Mouse (Mus musculus) left cerebral cortex, postnatal 25 days (tissue): Measurements from ENCODE around the gene Cabp4. TPM values are rescaled to one million over a fixed set of nuclear protein-coding genes. Genes with fewer than 3 reads are reported as not detected.
A peak's percentile ranks its signal among the peaks of the same experiment; 100 is the strongest.
"Not testable (repeated sequence)": the region's sequence is repeated elsewhere in the genome, so short reads cannot be mapped to it uniquely, and the experiment has no call there.

ENCODE experiments used
- DNase-seq, 2 experiments: peaks; one replicate each; pipeline ENCODE4 v3.0.0; 2022; ENCODE audit warnings: low spot score in 2 of 2, mixed read lengths in 1 of 2
- intact Hi-C: fragments of 180-260 bp; cut with DNase I; formaldehyde crosslinking; loops from one replicate; pipeline ENCODE4 v1.15.1; 2025
- total RNA-seq, 2 experiments: library from RNA; stranded (reverse); gene quantifications; 2 replicates each; pipeline ENCODE4 v1.2.3; 2021

The Cabp4 gene
- total RNA-seq, 2 experiments from 2014 or later, result not detected

GRCm38 (mm10) chr19:4149764-4150461, 6.1 kb upstream of the Cabp4 start:
- intact Hi-C loops, result no loop called here
- no peak for DNase-seq

GRCm38 (mm10) chr19:4149283-4149682, 5.5 kb upstream of the Cabp4 start:
- intact Hi-C loops, result no loop called here
- no peak for DNase-seq

- no peak for DNase-seq
- intact Hi-C loops, result no loop called here
These were observed 5.0 kb upstream of the Cabp4 start for GRCm38 (mm10) chr19:4148819-4149218.

GRCm38 (mm10) chr19:4148491-4148806, 4.6 kb upstream of the Cabp4 start, which contains the start of gene Coro1b:
Gene Coro1b (plus strand): TSS chr19:4148619.
- peak; percentile 92 to 96 for DNase-seq
- intact Hi-C loops, result no loop called here

GRCm38 (mm10) chr19:4147782-4148490, 4.1 kb upstream of the Cabp4 start:
- intact Hi-C loops, result loop anchor here (2.0 kb wide), 1 partner anchor 17 kb away; no protein-coding TSS in a partner anchor
- no peak for DNase-seq

- no peak for DNase-seq
- intact Hi-C loops, result loop anchor here (2.0 kb wide), 1 partner anchor 16 kb away; no protein-coding TSS in a partner anchor
These were observed 3.2 kb upstream of the Cabp4 start for GRCm38 (mm10) chr19:4147022-4147405.

- intact Hi-C loops, result loop anchor here (2.0 kb wide), 1 partner anchor 16 kb away; no protein-coding TSS in a partner anchor
- no peak for DNase-seq
These were observed 2.7 kb upstream of the Cabp4 start for GRCm38 (mm10) chr19:4146366-4147021.

GRCm38 (mm10) chr19:4145936-4146335, 2.1 kb upstream of the Cabp4 start:
- intact Hi-C loops, result loop anchor here (2.0 kb wide), 1 partner anchor 15 kb away; no protein-coding TSS in a partner anchor
- no peak for DNase-seq

GRCm38 (mm10) chr19:4144550-4145498, 991 bp upstream of the Cabp4 start:
- intact Hi-C loops, result no loop called here
- no peak for DNase-seq

GRCm38 (mm10) chr19:4142416-4143173, 1.2 kb downstream of the Cabp4 start:
- DNase-seq, result no peak
- intact Hi-C loops, result no loop called here

- no peak for DNase-seq
- intact Hi-C loops, result no loop called here
These were observed 3.7 kb downstream of the Cabp4 start for GRCm38 (mm10) chr19:4140147-4140546.

- intact Hi-C loops, result no loop called here
These were observed 4.4 kb downstream of the Cabp4 start, which contains the start of gene Gpr152 for GRCm38 (mm10) chr19:4139446-4139845. Gene Gpr152 (plus strand): TSS chr19:4139787.

GRCm38 (mm10) chr19:4137913-4138312, 5.9 kb downstream of the Cabp4 start:
- intact Hi-C loops, result loop anchor here (2.0 kb wide), 1 partner anchor 119 kb away; no protein-coding TSS in a partner anchor
- DNase-seq, result no peak

More at GRCm38 (mm10) chr19:4139446-4139845, 4.4 kb downstream of the Cabp4 start, which contains the start of gene Gpr152:
- no peak for DNase-seq

- intact Hi-C loops, result loop anchor here (2.0 kb wide), 1 partner anchor 118 kb away; no protein-coding TSS in a partner anchor
- no peak for DNase-seq
These were observed 7.4 kb downstream of the Cabp4 start for GRCm38 (mm10) chr19:4136463-4136862.

GRCm38 (mm10) chr19:4135963-4136345, 7.9 kb downstream of the Cabp4 start:
- intact Hi-C loops, result loop anchor here (2.0 kb wide), 1 partner anchor 117 kb away; no protein-coding TSS in a partner anchor
- not testable (repeated sequence) for DNase-seq

GRCm38 (mm10) chr19:4135229-4135962, 8.4 kb downstream of the Cabp4 start:
- intact Hi-C loops, DNase-seq: not testable (repeated sequence)

GRCm38 (mm10) chr19:4134354-4134753, 9.5 kb downstream of the Cabp4 start:
- intact Hi-C loops, result no loop called here
- no peak for DNase-seq

- intact Hi-C loops, result loop anchor here (2.0 kb wide), 1 partner anchor 15 kb away; no protein-coding TSS in a partner anchor
- no peak for DNase-seq
These were observed 12.1 kb downstream of the Cabp4 start for GRCm38 (mm10) chr19:4131768-4132167.
